Mouse (Mus musculus) skeletal muscle tissue, adult 2 months (tissue): ENCODE data around the gene Cwf19l2.
"Not testable (repeated sequence)": the region's sequence is repeated elsewhere in the genome, so short reads cannot be mapped to it uniquely, and the experiment has no call there.

Experiments
- DNase-seq: peaks from one replicate; pipeline ENCODE4 v3.0.0-alpha.2; 2012; ENCODE audit warnings: low read depth, low spot score

Gene Cwf19l2

DNA sequence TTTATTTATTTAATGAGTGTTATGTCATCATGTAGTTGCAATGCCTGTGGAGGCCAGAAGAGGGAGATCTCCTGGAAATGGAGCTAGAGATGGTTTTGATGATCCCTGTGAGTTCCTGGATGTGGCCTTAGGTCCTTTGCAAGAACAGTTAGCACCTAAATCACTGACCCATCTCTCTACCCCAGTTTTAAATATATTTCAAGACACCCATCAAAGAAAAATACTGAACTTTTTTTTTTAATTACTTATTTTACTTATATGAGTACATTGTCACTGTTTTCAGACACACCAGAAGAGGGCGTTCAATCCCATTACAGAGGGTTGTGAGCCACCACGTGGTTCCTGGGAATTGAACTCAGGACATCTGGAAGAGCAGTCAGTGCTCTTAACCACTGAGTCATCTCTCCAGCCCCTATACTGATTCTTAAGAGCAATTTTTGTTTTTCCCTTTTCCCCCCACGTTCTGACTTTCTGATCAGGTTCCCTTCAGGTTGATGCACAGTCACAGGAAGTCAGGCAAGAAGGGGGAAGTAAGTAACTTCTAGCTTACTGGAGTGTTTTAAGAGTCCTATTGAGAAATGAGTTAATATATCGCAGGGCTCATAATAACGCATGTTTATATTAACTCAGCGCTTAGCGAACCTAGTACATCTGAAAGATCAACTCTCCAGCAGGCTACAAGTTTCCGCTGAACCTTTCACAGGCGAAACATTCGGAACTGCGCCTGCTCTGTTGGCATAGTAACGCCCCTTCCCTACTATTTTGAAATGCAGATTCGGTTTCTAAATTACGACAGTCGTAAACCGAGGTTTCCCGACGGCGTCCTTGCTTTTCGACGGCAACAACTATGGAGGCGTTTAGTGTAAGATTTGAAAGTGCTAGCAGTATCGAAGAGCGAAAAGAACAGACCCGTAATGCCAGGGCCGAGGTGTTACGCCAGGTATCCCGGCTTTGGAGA is at the start of gene Cwf19l2:
Cwf19l2 (plus strand) TSS at position 342 of the 958 bp plus-strand sequence.
- DNase-seq: peak; percentile 87

DNA sequence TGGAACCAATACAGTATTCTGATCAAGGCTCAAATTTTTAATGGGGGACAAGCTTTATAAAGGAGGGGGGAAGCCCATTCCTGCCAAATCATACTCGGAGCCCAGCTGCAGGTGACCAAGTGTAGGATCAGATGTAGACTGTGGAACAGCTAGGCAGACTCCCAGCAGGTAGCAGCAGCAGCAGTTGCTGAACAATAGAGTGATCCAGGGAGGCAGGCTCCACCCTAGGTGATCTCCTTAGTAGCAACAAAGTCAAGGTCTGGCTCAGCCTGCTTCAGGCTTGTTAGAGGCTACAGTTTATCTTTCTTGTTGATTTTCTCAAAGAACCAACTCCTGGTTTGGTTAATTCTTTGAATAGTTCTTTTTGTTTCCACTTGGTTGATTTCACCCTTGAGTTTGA is 27.1 kb upstream of the Cwf19l2 start:
- DNase-seq: not testable (repeated sequence)

DNA sequence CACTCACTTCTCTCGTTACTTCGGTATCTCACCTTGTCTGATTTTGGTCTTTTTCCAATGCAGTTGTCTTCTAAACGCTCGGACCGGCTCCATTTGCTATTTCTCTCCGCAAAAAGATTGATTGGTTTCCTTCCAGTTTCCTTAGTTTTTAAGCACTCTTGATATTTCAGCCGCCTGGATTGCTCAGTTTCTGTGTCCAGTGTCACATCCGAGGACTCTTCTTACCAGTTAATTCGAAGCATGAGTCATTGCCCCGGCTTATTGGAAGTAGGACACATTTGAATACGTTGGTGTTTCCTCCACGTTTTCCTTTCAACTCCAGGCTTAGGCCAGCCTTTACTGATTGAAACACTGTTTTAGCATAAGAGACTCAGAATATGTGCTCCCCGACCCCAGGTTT is 980 bp downstream of the Cwf19l2 start:
- peak; percentile 0 for DNase-seq

DNA sequence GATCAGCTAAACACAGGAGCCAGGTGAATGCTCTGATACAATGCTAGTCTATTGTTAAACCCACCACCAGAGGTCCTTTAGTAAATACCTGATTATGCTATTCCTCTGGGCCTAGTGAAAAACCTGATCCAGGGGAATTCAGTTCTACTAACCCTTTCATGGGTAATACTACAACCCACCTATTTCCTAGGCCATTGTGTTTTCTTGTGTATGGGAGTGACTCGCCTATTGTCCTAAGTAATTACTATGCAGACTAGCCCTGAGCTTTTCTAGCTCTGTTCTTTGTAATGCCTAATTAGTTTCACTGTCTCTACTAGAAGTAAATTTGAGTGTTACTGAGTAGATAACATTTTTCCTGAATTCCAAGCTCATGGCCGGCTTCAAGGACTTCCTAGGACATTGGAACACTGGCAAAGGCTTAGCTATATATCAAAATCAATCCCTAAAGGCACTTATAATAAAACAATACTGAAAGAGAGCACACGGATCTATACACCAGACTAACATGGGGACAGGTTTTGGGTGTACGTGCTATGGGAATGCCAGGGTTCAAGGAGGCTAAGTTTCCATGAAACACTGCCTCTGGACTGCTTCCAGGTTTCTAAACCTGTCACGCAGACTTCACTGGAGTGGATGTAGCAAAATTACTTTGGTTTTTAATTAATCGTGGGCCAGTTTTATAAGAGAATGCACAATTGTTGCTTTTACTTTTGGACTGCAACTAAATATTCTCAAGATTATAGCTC is 36.3 kb downstream of the Cwf19l2 start:
- DNase-seq: not testable (repeated sequence)

DNA sequence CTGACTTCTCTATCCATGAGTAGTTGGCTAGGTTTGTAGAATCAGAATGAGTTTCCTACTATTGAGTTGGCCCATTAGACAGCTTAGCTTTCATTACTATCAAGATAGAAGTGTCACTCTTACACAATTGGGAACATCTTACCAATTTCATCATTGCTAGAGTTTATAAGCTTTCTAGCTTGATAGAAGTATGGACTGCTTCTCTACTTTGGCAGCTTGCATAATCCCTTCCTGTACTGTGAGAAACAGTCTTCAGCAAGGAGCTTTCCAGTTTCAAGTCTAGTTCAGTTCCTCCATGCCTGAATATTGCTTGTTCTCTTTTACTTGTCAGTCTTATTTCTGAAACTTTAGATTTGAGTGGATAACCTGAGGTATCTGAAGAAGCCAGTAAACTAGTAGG is 68.5 kb downstream of the Cwf19l2 start:
- DNase-seq: no peak

DNA sequence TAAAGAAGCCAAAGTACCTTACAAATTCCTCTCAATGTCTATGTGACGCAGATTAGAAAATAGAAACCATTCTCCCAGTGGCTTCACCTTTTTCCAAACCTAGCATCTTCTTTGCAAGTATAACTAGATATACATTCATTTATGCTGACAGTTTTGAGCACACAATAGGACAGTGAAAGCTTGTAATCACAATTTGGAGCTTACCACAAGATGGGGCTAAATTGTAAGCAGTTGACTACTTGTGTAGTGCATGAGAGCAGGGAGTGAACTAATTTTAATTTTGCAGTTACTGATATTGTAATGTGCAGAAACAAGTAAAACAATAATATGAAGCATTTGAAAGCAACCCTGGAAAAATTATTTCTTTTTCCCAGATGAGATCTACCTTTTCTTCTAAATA is 115.3 kb downstream of the Cwf19l2 start:
- no peak for DNase-seq

DNA sequence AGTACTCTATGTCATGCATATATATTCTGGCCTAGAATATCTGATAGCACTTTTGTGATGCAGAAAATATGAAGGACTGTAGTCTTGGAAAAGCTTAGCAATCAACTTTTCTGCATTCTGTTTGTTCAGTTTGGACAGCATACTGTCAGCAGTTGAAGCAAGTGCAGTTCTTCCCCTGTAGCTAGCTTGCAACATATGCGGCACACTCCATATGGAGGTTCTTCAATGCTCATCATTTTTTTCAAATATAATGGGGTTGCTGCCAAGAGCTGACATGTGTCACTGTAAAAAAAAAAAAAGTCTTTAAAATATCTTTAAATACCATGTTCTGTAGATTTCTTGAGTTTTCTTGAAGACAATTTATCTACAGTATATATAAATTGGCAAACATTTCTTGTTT is 115.8 kb downstream of the Cwf19l2 start:
- DNase-seq: no peak

DNA sequence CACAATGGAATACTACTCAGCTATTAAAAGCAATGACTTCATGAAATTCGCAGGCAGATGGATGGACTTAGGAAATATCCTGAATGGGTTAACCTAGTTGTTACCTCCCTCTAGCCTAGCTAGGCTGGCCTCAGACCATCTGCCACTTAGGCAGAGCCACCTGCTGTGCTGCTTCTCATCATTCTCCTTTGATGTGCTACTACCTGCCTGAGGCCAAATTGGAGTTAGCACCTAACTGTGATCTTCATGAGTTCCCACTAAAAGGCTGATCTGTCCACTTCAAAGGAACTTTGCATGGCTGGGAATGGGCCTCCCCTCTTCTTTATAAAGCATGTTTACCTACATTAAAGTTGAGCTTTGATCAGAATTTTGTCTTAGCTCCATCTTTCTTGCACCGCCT is 117.6 kb downstream of the Cwf19l2 start:
- no peak for DNase-seq
